Mouse (Mus musculus) cerebellum, postnatal 25 days (tissue): ENCODE results near the gene Mcm2.

Experiments used
- DNase-seq, 2 experiments: peaks; one replicate each; pipeline ENCODE4 v3.0.0; 2021; ENCODE audit warnings: mixed read lengths in 2 of 2

The Mcm2 gene

DNA sequence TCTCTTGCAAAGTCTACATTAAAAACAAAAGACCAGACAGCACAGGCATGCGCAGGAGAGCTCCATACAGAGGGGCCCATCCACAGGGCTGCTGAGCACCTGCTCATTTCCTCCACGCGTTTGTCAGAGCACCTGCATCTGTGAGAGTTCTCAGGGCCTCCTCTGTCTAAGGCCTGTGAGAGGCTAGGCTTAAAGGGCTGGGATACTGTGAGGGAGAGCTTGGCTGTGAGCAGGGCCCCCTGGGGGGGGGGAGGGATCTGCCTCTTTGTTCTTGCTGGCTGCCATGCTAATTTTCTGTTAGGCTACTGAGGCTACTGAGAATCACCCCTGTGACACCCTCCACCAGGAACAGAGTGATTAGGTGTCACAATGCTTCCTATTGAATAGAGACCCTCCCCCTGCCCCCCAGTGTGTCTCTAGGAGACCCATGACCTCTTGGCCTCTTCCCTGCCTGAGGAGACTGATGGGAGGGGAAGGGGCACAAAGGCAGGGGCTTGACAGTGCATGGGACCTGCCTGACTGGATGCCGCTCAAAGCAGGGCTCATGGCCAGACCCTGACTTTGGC, 27.1 kb upstream of the Mcm2 start:
- DNase-seq: peak; percentile 27 to 42

DNA sequence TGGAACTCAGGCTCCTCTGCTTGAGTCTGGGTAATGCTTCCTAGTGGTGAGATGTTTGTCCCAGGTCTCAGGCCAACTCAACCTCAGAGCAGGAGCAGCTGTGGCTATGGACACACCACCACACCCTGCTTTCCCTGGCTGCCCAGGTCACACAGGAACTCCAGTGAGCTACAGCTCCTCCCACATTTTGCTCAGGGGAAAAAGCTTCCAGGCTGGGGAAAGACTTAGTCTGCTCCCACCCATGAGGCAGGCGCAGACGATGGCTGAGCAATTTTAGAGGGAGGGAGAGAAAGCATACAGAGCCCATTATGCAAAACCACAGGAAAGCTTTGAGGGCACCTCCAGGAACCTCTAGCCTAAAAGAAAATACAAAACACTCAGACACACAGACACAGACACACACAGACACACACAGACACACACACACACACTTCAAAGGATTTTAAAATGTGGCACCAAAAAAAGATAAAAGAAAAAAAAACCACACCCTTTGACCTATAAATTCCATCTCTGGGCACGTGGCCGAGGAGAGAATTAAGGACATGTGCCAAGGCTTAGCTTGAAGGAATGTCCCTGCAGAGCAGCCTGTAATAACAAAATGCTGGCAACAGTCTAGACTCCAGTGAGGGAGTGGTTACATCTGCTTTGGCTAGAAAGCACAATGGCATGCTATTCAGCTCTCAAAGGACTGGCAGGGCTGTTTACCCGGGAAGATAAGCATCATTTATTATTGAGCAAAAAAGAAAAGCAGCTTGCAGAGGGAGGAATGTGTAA, 26.1 kb upstream of the Mcm2 start:
- peak; percentile 52 to 70 for DNase-seq

DNA sequence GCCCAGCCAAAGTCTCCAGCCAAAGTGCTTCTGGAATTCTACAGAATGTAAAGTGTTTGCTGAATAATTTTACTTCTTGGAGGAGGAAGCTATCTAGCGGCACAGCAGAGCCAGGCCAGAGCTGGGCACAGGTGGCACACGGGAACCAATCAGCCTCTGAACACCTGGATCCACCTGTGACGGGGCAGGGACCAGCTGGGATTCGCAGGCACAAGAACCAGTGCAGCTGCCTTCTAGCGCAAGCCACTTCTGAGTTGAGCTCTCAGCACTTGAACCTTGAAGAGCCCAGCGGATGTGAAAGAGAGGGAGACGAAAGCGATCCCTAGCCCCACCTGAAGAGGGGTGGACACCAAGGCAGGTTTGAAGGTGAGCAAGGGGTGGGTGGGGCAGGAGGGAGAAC, 20.2 kb upstream of the Mcm2 start:
- peak in 1 of 2 experiments; percentile 6 for DNase-seq

DNA sequence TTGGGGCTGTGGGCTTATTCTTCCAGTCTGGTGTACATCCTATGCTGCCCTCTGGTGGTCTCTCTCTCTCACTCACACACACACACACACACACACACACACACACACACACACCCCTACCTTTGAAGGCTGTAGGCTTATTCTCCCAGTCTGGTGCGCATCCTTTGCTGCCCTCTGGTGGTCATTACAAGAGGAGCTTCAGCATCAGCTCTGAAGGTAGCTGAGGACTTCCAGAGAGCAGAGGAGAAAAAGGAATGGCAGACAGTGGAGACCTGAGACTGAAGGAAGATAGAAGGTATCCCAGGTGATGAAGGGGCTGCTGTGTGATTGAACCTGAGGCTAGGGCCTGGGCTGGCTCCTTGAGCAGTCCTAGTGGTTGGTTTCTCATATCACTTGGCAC, 17.6 kb upstream of the Mcm2 start:
- DNase-seq: peak; percentile 66 to 81

DNA sequence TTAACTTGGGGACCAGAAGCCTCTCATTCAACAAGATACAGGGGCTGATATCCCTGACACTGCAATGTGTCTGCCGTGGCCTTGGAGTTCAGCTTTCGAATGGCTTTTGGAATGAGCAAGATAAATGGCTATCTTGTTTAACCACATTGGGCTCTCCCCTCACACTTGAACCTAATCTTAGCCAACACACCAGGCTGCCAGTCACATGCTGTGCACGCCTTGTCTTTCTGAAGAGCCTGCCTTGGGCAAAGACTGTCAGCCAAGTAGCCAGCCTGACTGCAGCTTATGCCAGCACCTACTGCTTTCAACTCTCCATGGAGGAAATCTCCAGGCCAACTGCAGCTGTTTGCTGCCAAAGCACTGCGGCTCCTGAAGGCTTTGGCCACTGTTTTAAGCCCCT, 16.9 kb upstream of the Mcm2 start:
- peak; percentile 58 to 63 for DNase-seq

DNA sequence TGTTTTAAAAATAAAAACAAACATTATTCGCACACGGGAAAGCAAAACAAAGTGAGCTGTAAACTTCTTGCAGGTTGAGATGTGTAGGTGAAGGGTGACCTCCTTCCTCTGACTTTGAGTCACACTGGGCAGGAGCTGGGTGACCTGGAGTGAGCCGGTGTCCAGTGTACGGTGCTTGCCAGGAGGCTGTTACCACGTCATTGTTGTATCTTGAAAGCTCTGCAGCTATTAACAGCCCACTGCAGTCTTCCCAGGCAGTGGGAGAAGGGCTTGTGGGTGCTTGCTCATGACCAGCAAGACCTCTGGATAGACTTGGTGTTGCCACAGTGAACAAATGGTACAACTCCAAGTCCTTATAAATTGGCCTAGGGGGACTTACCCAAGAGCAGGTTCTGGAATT, 16.2 kb upstream of the Mcm2 start:
- peak in 1 of 2 experiments; percentile 14 for DNase-seq

DNA sequence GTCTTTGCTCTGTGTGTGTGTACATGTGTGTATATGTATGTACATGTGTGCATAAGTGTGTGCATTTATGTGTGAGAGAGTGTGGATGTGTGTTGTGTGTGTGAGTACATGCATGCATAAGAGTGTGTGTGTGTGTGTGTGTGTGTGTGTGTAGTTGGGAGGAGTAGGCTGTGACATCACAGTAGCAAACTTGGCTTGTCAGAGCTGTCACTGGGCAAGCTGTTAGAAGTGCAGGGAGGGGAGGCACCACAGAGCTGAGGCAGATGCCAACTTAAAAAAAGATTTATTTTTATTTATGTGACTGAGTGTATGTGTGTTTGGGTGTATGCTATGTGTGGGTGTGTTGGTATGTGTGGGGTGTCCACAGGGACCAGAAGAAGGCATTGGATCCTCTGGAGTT, 14.9 kb upstream of the Mcm2 start:
- no peak for DNase-seq

DNA sequence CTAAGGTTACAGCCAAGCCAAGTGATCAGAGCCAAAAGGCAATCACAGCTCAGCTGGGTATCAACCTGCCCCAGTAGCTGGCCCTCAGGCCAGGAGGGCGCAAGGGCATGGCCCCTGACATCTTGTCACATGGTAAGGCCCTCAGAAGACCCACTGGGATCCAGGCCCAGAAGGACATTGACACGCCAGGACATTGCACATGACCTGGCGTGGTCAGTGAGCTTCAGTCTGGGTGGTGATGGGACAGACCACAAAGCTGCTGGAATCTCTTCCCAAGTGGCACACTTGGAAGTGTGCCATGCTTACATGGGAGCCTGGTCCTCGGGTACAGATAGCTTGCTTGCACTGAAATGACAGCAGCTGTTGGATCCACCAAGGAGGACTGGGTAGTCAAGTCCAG, 14.4 kb upstream of the Mcm2 start:
- DNase-seq: peak; percentile 27 to 31

DNA sequence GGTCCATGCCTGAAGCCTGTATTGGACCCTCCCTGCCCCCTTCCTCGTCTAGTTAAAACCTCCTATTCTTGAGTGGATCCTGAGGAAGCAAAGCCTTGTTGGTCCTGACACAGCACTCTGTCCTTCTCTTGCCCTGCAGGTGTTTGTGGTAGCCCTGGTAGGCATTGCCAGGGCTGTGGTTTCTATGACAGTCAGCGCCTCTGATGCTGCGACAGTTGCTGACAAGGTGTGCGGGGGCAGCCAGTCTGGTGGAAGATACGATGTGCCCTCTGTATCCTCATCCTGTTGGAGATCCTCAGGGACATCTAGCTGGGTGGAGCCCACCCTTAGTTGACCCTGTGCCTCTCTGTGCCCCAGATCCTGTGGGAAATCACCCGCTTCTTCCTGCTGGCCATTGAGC, 10.6 kb upstream of the Mcm2 start:
- no peak for DNase-seq

DNA sequence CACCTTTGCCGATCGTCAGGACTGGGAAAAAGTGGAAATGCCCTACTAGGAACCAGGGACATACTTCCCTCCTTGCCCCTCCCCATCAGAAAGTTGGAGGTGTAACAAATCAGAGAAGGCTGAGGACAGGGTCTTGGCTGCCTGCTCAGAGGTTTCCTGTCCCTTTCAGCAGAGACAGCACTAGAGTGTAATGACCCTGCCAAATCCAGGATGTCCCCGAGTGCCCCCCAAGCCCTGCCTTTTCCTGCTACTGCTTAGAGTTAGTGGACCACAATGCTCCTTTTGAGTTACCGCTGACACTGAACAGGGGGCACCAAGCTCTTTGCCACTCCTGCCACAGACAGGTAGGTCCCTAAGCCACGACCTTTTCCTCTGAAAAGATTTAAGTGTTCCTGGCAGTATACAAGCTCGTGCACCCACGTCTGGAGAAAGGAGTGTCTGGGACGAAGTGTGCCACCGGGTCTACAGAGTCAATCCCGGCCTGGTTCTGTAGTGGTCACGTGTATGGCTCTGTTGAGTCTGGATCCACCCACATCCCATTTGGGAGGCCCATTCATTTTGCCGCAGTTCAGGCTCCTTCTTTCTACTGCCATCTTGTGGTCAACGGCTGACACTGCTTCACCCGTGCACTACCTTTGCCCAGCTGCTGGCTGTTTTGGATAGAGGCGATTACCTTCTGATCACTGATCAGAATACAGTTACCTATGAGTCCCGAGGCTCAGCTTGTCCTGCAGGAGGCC, 8.0 kb upstream of the Mcm2 start:
- peak; percentile 70 to 80 for DNase-seq

DNA sequence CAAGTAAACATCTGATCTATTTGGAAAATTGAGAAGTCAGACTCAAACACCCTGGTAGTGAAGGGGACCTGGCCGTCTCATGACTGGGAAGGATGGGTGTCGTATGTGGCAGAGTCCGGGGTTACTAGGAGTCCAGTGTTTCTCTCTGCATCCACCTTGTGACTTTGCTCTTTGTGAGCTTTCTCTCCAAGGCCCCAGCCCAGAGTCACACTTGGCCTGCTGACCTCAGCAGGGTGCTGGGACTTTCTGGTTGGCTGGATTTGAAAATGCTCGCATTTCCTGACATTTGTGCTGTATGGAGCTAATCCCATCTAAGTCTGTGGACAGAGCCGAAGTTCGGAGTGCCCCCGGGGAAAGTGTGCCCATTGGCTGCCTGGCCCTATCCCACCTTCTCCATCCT, 6.5 kb upstream of the Mcm2 start:
- DNase-seq: no peak

DNA sequence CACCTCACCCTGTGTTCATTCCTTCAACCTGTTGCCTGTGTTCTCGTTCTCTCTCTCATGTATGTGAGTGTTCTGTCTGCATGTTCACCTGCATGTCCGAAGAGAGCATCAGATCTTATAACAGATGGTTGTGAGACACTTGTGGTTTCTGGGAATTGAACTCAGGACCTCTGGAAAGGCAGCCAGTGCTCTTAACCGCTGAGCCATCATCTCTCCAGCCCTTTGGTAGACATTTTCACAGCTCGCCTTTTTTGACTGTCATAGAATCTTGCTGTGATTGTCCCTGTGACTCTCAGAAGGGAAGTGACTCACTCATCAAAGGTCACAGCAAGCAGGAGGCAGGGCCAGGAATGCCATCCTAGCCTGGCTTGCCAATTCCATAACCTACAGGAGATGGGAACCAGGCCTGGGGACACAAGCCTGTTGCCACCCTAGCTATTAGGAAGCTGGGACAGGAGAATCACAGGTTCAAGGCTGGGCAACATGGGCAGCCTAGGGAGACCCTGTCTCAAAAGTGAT, 5.9 kb upstream of the Mcm2 start:
- DNase-seq: peak in 1 of 2 experiments; percentile 56

DNA sequence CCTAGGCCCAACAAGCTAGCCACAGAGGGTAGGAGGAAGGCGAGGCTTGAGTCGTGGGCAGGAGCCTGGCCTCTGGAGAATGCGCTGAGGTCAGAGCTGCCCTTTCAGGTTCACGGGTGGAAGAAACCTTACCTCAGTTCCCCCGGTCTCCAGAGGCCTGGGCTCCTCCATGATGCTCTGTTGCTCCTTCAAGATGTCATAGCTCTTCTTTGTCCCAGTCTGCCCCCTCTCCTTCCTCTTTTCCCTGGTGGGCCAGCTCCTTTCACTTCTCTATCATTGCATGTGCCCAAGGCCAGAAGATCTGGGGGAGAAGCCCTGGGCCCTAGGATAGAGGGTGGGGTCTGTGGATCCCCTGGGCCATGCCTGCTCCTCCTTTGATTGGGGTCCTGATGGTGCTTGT, 5.1 kb upstream of the Mcm2 start:
- DNase-seq: no peak

DNA sequence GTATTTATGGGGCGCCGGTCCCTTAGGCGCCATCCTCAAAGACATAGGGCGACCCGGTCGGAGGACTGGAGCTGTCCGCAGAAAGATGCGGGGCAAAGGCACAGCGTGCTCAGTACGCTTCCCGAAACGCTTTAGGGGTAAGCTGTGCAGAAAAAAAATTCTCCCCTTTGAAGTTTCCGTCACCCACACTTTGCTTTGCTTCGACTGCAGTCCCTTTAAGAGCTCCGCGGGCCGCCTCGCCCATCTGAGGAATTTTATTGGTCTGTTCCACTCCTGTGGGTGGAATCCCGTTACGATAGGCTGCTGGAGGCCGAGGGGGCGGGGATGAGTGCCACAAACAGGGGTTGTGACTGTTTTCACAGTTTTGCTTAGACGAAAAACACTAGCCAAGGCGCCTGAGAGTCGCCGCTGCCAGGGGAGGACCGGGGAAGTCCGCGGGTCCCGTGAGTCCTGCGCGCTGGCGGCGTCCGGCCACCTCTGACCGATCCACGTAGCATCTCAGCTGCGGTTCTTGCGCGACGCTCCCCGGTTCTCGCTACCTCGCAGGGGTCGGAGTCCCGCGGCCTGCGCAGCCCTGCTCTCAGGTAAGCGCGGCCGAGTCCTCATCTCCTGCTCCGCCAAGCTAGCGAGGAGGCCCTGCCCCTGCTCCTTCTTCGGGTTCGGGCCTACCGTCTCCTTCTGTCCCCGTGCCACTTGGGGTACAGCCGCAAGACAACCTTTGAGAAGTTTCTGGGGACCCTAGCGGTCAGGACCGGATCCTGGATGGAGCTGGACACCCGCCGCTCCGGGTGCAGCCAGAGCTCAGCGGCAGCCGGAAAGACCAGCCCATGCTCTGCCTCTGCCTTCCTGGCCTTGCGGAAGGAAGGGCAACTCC, 3.6 kb upstream of the Mcm2 start, which contains the start of gene Tpra1:
Gene Tpra1, plus strand, starts transcription at position 305 of the 874 bp plus-strand sequence.
- DNase-seq: peak; percentile 93 to 96

DNA sequence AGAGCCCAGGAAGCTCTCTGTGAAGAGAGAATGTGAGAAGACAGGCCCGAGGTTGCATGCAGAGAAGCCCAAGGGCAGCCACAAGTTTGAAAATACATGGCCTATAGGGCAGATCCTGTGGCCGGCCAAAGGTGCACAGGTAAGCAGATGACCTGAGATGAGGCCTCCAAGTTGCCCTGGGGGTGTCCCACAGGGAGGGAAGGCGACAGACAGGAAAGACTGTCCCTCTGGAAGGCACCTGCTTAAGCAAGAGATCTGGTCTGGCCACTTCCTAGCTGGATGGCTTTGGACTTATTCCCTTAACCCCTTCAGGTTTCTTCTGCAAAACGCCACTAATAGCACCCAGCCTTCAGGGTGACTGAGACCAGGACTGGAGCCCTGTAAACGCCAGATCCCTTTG, 2.9 kb upstream of the Mcm2 start:
- DNase-seq: no peak

DNA sequence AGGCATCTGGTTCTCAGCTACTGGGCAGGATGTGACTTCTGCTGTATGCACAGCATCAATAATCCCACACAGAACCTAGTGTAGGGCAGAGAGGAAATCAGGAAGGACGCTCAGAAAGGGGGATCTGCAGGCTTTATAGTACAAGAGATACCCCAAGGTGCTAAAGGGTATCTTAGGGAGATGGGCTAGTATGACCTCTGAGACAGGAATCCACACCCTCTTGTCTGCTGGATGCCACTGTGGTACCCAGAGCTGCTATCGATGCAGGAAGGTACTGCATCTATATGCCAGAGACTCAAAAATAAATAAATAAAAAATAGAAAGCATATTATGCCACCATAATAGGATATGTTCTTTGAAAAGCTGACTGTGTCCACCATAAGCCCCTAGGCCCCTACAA, 1.0 kb upstream of the Mcm2 start:
- DNase-seq: no peak

DNA sequence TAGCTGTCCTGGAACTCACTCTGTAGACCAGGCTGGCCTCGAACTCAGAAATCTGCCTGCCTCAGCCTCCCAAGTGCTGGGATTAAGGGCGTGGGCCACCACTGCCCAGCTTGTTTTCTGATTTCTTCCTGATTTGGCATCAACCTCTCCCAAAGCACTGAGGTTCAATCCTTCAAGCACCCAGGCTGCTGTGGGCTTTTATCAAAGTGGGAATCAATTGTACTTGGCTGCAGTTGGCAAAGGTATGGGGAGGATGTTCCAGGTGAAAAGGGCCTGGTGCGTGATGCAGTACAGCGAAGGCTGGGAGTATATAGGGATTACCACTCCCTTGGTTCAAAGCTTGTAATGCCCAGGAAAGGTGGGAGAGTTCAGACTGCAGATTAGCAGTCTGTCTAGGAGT, 506 bp upstream of the Mcm2 start:
- no peak for DNase-seq

DNA sequence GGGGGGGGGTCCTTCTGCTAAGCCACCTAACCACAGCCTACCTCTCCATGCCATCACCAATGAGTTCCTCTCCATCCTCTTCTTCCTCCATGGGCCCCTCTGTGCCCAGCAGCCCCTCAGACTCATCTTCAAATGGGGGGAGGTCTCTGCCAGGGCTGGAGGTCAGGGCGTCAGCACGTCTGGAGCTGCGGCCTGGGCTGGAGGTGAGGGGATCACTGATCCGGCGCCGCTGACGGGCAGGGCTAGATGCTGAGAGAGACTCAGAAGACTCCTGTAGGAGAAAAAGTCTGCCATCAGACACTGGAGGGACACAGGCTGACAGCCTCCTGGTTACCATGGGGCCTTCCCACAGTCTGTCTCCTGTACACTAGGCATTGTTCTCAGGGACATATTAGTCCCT, 1.3 kb downstream of the Mcm2 start:
- DNase-seq: no peak

DNA sequence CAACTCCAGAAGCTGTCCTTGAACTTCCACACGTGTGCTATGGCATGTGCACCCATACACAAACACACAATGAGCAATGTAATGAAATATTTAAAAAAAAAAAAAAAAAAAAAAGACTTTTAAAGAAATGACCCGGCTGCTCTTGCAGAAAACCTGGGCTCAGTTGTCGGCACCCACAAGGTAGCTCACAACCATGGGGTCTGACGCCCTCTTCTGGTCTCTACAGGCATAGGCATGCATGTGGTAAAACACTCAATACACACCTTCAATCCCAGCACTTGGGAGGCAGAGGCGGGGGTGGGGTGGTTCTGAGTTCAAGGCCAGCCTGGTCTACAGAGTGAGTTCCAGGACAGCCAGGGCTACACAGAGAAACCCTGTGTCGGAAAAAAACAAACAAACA, 2.6 kb downstream of the Mcm2 start:
- no peak for DNase-seq

DNA sequence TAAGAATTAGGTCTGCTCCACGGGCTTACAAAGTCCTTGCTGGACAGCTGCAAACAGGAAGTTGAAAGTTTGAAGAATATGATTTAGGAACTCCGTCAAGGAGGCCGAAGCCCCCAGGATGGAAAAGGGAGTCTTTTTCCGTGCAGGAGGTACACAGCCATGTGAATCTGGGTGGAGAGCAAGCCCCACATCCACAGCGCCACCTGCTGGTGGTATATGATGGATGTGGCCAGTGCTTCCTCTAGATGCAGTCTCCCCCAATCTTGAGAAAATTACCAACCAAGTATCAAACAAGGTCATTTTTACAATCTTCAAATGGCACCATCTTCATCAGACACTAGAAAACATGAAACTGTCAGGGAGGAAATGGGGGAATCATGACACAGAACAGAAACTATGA, 5.0 kb downstream of the Mcm2 start:
- peak; percentile 79 to 92 for DNase-seq

DNA sequence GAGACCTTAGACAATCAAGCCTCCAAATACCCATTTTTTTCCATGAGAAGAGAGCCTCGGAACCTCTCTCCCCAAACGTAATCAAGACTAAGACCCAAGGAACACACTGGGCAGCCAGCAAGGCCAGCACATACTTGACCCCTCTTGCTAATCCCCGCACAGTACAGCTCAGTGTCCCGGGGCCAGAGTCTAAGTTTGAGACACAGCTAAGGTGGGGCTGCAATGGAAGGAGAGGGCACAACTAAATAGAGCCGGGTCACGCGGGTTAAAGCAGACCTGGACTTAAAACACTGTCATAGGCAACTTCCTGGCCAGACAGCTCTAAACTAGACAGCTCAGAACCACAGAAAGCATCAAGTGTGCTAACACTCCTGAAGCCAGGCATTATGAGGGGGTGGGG, 7.7 kb downstream of the Mcm2 start:
- DNase-seq: no peak

DNA sequence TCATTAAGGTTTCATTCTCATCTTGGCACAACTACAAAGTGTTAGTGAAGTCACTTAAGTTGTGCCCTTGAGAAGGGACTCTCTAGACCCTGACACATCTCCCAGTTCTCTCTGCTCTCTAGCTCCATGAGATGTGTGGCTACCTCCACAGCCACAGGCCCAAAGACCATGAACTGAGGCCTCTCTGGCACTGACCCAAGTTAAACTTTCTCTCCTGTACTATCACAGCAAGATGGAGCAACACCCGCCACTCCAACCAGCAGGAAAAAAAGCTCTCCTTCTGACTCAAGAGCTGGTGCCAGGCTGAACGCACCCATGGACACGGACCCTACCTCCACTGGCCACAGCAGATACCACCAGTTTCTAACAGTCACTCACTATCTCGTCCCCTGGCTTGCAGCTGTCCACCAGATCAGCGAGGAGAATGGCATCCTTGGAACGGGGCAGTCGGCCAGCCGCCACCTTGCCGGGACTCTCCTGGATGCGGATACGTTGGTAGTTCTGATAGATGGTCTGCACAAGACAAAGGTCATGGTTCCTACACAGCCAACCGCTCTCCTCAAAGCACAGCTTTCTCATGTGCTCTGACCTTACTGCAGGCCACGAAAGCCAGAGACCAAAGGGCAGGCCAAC, 9.1 kb downstream of the Mcm2 start:
- DNase-seq: no peak
